Mouse (Mus musculus): ENCODE data around the gene Slc9a9. TPM values are rescaled to one million over a fixed set of nuclear protein-coding genes. Genes with fewer than 3 reads are reported as not detected.

Gene Slc9a9
- polyA plus RNA-seq, 1 experiment from 2014 or later: 5.1 TPM

- WGBS: 85% methylated on average over 3 of the region's 3 CpGs
- Histone ChIP-seq H3K4me3 (no peak overlapping the region), H3K4me1 (replicated peaks) (peaks cover 14% of the 10 kb centered on the region)
These were observed 516.1 kb downstream of the Slc9a9 start for GRCm38 (mm10) chr9:95185840-95186239.

GRCm38 (mm10) chr9:95186386-95187289 lies 516.9 kb downstream of the Slc9a9 start:
- Histone ChIP-seq H3K27me3 (no peaks in the 10 kb centered on the region), H3K4me2 (no peak overlapping the region), H3K4me1 (replicated peaks) (peaks cover 6% of the 10 kb centered on the region), H3K4me3 (no peak overlapping the region), H3K9me3 (no peaks in the 10 kb centered on the region), H3K9ac (no peak overlapping the region), H3K36me3 (no peaks in the 10 kb centered on the region), H3K27ac (replicated peaks) (no peak overlapping the region)
- ATAC-seq (ENCODE audit: low FRiP score, low read depth): no peak
- 62% methylated on average over 15 of the region's 15 CpGs for WGBS

More at GRCm38 (mm10) chr9:95185840-95186239, 516.1 kb downstream of the Slc9a9 start:
- Histone ChIP-seq H3K27me3 (no peaks in the 10 kb centered on the region), H3K4me2 (no peak overlapping the region), H3K9me3 (no peaks in the 10 kb centered on the region), H3K9ac (no peak overlapping the region), H3K36me3 (no peaks in the 10 kb centered on the region), H3K27ac (replicated peaks) (no peak overlapping the region)
- no peak for ATAC-seq (ENCODE audit: low FRiP score, low read depth)

GRCm38 (mm10) chr9:95188362-95189217 lies 518.9 kb downstream of the Slc9a9 start:
- WGBS: 80% methylated on average over 8 of the region's 8 CpGs

GRCm38 (mm10) chr9:95189218-95189605 lies 519.5 kb downstream of the Slc9a9 start:
- Histone ChIP-seq H3K9me3 (no peaks in the 10 kb centered on the region), H3K4me2 (no peak overlapping the region), H3K9ac (no peak overlapping the region), H3K27ac (replicated peaks) (no peak overlapping the region), H3K4me1 (replicated peaks) (no peaks in the 10 kb centered on the region), H3K27me3 (no peaks in the 10 kb centered on the region), H3K4me3 (no peak overlapping the region), H3K36me3 (no peaks in the 10 kb centered on the region)
- ATAC-seq (ENCODE audit: low FRiP score, low read depth): no peak
- whole genome bisulfite sequencing: 91% methylated on average over 4 of the region's 4 CpGs

More at GRCm38 (mm10) chr9:95188362-95189217, 518.9 kb downstream of the Slc9a9 start:
- no peak for ATAC-seq (ENCODE audit: low FRiP score, low read depth)
- Histone ChIP-seq H3K4me1 (replicated peaks) (no peaks in the 10 kb centered on the region), H3K4me2 (no peak overlapping the region), H3K27ac (replicated peaks) (no peak overlapping the region), H3K4me3 (no peak overlapping the region), H3K9me3 (no peaks in the 10 kb centered on the region), H3K27me3 (no peaks in the 10 kb centered on the region), H3K36me3 (no peaks in the 10 kb centered on the region), H3K9ac (no peak overlapping the region)

- Histone ChIP-seq H3K4me2 (no peak overlapping the region), H3K9ac (no peak overlapping the region)
These were observed 521.7 kb downstream of the Slc9a9 start for GRCm38 (mm10) chr9:95191442-95191841.

GRCm38 (mm10) chr9:95192901-95193532 lies 523.3 kb downstream of the Slc9a9 start:
- Histone ChIP-seq H3K4me3 (no peak overlapping the region), H3K9ac (no peak overlapping the region), H3K4me1 (replicated peaks) (no peaks in the 10 kb centered on the region), H3K27me3 (no peaks in the 10 kb centered on the region), H3K4me2 (no peak overlapping the region), H3K9me3 (no peaks in the 10 kb centered on the region), H3K27ac (replicated peaks) (no peak overlapping the region), H3K36me3 (no peaks in the 10 kb centered on the region)
- ATAC-seq (ENCODE audit: low FRiP score, low read depth): no peak
- WGBS: 88% methylated on average over 8 of the region's 8 CpGs

More at GRCm38 (mm10) chr9:95191442-95191841, 521.7 kb downstream of the Slc9a9 start:
- Histone ChIP-seq H3K9me3 (no peaks in the 10 kb centered on the region), H3K4me1 (replicated peaks) (no peaks in the 10 kb centered on the region), H3K27me3 (no peaks in the 10 kb centered on the region), H3K4me3 (no peak overlapping the region), H3K36me3 (no peaks in the 10 kb centered on the region), H3K27ac (replicated peaks) (no peak overlapping the region)
- ATAC-seq (ENCODE audit: low FRiP score, low read depth): no peak
- 83% methylated on average over 6 of the region's 6 CpGs for WGBS

- no peak overlapping the region for H3K4me2 ChIP-seq
- no peaks in the 10 kb centered on the region for H3K27me3 ChIP-seq
- H3K4me1 ChIP-seq (replicated peaks): no peaks in the 10 kb centered on the region
- 93% methylated on average over 3 of the region's 3 CpGs for WGBS
- H3K4me3 ChIP-seq: no peak overlapping the region
- H3K36me3 ChIP-seq: no peaks in the 10 kb centered on the region
- H3K9ac ChIP-seq: no peak overlapping the region
- ATAC-seq (ENCODE audit: low FRiP score, low read depth): no peak
- no peak overlapping the region for H3K27ac ChIP-seq (replicated peaks)
- H3K9me3 ChIP-seq: no peaks in the 10 kb centered on the region
These were observed 524.0 kb downstream of the Slc9a9 start for GRCm38 (mm10) chr9:95193672-95194071.

GRCm38 (mm10) chr9:95194158-95194557 lies 524.4 kb downstream of the Slc9a9 start:
- Histone ChIP-seq H3K9ac (no peak overlapping the region), H3K4me3 (no peak overlapping the region), H3K9me3 (no peaks in the 10 kb centered on the region), H3K4me1 (replicated peaks) (no peaks in the 10 kb centered on the region), H3K27ac (replicated peaks) (no peak overlapping the region), H3K27me3 (no peaks in the 10 kb centered on the region), H3K36me3 (no peaks in the 10 kb centered on the region), H3K4me2 (no peak overlapping the region)
- WGBS: 65% methylated on average over 5 of the region's 5 CpGs
- ATAC-seq (ENCODE audit: low FRiP score, low read depth): no peak

- H3K4me2 ChIP-seq: no peak overlapping the region
- H3K4me3 ChIP-seq: no peak overlapping the region
- H3K4me1 ChIP-seq (replicated peaks): no peaks in the 10 kb centered on the region
- 71% methylated on average over 7 of the region's 7 CpGs for WGBS
- no peaks in the 10 kb centered on the region for H3K9me3 ChIP-seq
- ATAC-seq (ENCODE audit: low FRiP score, low read depth): no peak
- H3K36me3 ChIP-seq: no peaks in the 10 kb centered on the region
- H3K27ac ChIP-seq (replicated peaks): no peak overlapping the region
- no peak overlapping the region for H3K9ac ChIP-seq
- no peaks in the 10 kb centered on the region for H3K27me3 ChIP-seq
These were observed 538.0 kb downstream of the Slc9a9 start for GRCm38 (mm10) chr9:95207661-95208060.

GRCm38 (mm10) chr9:95208681-95209080 lies 539.0 kb downstream of the Slc9a9 start:
- H3K9ac ChIP-seq: no peak overlapping the region
- WGBS: 83% methylated on average over 4 of the region's 4 CpGs
- H3K36me3 ChIP-seq: no peaks in the 10 kb centered on the region
- H3K9me3 ChIP-seq: no peaks in the 10 kb centered on the region
- H3K27ac ChIP-seq (replicated peaks): no peak overlapping the region
- no peak overlapping the region for H3K4me2 ChIP-seq
- no peaks in the 10 kb centered on the region for H3K27me3 ChIP-seq
- ATAC-seq (ENCODE audit: low FRiP score, low read depth): peak; percentile 27; the same call in 1 of the 2 replicates
- H3K4me3 ChIP-seq: no peak overlapping the region
- no peaks in the 10 kb centered on the region for H3K4me1 ChIP-seq (replicated peaks)

GRCm38 (mm10) chr9:95220009-95220408 lies 550.3 kb downstream of the Slc9a9 start:
- H3K9me3 ChIP-seq: no peaks in the 10 kb centered on the region
- H3K9ac ChIP-seq: no peak overlapping the region
- no peaks in the 10 kb centered on the region for H3K27me3 ChIP-seq
- no peaks in the 10 kb centered on the region for H3K4me1 ChIP-seq (replicated peaks)
- no peaks in the 10 kb centered on the region for H3K36me3 ChIP-seq
- H3K4me2 ChIP-seq: no peak overlapping the region
- H3K4me3 ChIP-seq: no peak overlapping the region
- 85% methylated on average over 3 of the region's 3 CpGs for WGBS
- no peak for ATAC-seq (ENCODE audit: low FRiP score, low read depth)
- no peak overlapping the region for H3K27ac ChIP-seq (replicated peaks)
